Mouse (Mus musculus): ENCODE measurements around the gene Elp4. TPM values are rescaled to one million over a fixed set of nuclear protein-coding genes. Genes with fewer than 3 reads are reported as not detected.
A peak's percentile ranks its signal among the peaks of the same experiment; 100 is the strongest.

Gene Elp4
- polyA plus RNA-seq, 1 experiment from 2014 or later = 49.7 TPM

DNA sequence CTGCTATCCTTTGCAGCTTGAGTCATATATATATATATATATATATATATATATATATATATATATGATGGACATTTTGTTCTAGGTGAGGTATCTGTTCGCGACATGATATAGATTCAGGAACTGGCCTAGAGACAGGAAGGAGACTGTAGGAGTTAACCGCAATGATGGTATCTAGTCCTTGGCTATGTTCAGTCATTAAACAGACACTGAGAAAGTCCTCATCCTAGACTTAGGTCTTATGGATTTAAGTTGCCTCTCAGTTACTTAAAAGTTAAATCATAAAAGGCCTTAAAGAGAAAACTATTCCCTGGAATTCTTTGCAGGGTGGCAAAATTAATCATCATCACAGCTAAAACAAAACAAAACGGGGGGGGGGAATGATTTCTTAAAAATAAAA, 226.1 kb downstream of the Elp4 start:
- Histone ChIP-seq H3K9me3 (replicated peaks) (no peaks in the 10 kb centered on the region), H3K4me2 (replicated peaks) (peak overlapping the region; percentile 61), H3K9ac (peak overlapping the region; percentile 85; the same call in 1 of the 2 replicates), H3K36me3 (no peaks in the 10 kb centered on the region), H3K4me3 (peak overlapping the region; percentile 51), H3K4me1 (peaks cover 58% of the 10 kb centered on the region), H3K27me3 (peaks cover 89% of the 10 kb centered on the region), H3K27ac (no peak overlapping the region)
- ATAC-seq (ENCODE audit: low FRiP score) = no peak
- WGBS = 7% methylated on average over 4 of the region's 4 CpGs

DNA sequence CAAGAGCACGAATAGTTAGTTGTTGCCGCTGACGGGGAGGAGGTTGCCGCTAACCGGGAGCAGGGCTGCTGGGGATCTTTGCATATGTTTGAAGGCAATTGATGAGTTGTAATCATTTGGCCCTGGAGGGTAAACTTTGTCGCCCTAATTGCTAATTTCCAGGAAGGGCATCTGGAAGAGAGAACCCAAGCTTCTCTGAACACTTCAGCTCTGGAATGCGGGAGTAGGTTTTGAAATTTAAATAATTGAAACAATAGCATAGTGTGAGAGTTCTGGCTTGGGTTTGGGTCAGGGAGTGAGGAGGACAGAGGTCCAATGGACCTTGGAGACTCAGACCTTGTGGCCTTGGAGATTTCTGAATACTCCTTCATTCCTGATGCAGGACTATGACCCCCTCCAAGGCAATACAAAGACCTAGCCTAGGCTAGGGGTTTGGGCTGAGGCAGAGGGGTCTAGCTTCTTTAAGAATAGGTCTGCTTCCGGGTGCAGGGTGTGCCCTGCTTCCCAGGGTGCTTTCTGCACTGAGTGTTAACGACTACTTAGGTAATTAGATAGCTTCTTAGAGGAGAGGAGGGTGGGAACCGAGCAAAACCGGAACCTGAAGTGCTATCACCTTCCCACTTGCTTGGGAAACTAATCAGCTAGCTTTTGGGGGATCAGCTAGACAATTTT, 226.8 kb downstream of the Elp4 start:
- no peaks in the 10 kb centered on the region for H3K9me3 ChIP-seq (replicated peaks)
- H3K27ac ChIP-seq = no peak overlapping the region; the same call in 1 of the 2 replicates
- no peaks in the 10 kb centered on the region for H3K36me3 ChIP-seq
- H3K4me1 ChIP-seq = peaks cover 57% of the 10 kb centered on the region
- H3K27me3 ChIP-seq = peaks cover 90% of the 10 kb centered on the region
- peak overlapping the region; percentile 85 for H3K9ac ChIP-seq
- H3K4me3 ChIP-seq = peak overlapping the region; percentile 51
- no peak for ATAC-seq (ENCODE audit: low FRiP score)
- under 1% methylated on average over 11 of the region's 11 CpGs for WGBS
- H3K4me2 ChIP-seq (replicated peaks) = peak overlapping the region; percentile 61

DNA sequence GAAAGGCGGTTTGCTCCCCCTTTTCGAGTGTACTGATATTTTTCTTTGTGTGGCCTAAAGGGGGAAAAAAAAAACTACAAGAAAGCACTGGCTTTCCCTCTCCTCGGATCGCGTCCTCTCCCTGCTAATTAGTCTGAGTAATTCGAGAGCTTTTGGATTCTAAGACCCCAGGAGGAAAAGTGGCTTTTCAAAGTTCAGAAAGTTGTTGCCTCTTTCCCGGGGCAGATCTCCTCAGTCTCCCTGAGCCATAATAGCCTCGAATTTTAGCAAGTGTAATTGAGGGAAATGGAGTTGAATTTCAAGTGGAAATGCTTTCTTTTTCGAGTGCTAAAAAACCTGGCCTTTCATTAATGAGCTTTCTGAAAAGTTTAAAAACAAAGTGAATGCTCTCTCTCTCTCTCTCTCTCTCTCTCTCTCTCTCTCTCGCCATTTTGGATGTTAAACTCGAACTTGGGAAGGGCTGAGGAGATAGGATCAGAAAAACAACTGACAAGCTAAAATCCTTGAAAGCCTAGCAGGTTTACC, 227.4 kb downstream of the Elp4 start:
- peak overlapping the region; percentile 85 for H3K9ac ChIP-seq
- no peaks in the 10 kb centered on the region for H3K9me3 ChIP-seq (replicated peaks)
- ATAC-seq (ENCODE audit: low FRiP score) = no peak
- peaks cover 52% of the 10 kb centered on the region for H3K4me1 ChIP-seq
- H3K4me3 ChIP-seq = peak overlapping the region; percentile 51
- 0 out of 2 replicates have a peak overlapping the region, but pooled peaks have one; percentile 73 for H3K27ac ChIP-seq
- peak overlapping the region; percentile 61 for H3K4me2 ChIP-seq (replicated peaks)
- WGBS = under 1% methylated on average over 11 of the region's 11 CpGs
- peaks cover 92% of the 10 kb centered on the region for H3K27me3 ChIP-seq
- H3K36me3 ChIP-seq = no peaks in the 10 kb centered on the region

DNA sequence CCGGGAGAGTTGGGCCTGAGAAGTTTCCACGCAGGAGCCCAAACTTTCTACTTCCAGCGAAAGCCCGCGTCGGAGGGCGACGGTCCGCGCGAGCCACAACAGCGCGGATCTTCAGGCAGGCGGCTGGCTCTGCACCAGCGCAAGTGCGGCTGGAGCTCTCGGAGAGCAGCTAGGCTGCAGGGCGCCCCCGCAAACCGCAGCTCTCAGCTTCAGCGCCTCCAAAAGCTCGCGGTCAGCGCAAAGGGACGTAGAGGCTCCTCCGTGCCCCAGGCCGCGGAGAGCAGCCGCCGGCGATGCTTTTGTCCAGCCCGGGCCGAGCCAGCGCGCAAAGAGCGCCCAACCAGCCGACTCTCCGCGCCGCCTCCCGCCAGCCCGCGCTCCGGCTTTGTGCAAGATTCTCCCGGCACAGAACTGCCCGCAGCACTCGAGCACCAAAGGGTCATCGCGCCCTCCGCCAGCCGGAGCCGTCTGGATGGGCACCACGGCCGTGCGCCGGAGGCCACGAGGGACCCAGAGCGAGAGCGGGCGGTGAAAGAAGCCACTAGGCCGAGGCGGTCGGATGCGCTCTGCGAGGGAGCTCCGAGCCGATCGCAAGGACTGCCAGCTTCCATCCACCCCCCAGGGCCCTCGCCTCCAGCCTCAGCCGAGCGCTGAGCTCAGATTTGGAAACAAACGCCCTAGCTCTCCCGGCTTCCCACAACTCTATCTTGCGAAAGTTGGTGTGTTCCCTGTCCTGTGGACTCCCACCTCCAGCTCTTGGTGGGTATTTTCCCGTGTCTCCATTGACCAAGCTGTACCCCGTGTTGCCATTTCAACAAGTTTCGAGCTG, 228.1 kb downstream of the Elp4 start:
- H3K4me1 ChIP-seq = peaks cover 45% of the 10 kb centered on the region
- peaks cover 92% of the 10 kb centered on the region for H3K27me3 ChIP-seq
- under 1% methylated on average over 77 of the region's 77 CpGs for WGBS
- H3K9ac ChIP-seq = peak overlapping the region; percentile 85
- H3K4me3 ChIP-seq = peak overlapping the region; percentile 51
- H3K4me2 ChIP-seq (replicated peaks) = peak overlapping the region; percentile 61
- ATAC-seq (ENCODE audit: low FRiP score) = no peak
- H3K9me3 ChIP-seq (replicated peaks) = no peaks in the 10 kb centered on the region
- H3K36me3 ChIP-seq = no peaks in the 10 kb centered on the region
- peak overlapping the region; percentile 73 for H3K27ac ChIP-seq

DNA sequence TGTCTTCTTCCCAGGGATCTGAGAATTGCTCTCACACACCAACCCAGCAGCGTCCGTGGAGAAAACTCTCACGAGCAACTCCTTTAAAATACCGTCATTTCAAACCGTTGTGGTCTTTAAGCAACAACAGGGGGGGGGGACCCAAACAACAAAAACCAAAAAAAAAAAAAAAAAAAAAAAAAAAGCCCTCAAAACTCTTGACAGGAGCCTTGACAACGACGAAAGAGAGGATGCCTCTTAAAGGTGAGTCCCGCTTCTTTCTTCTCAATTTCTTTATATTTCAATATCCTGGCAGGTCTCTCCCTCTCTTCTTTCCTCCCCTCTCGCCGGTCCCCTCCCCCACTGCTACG, 228.7 kb downstream of the Elp4 start:
- Histone ChIP-seq H3K27me3 (peaks cover 92% of the 10 kb centered on the region), H3K9ac (peak overlapping the region; percentile 85), H3K4me2 (replicated peaks) (peak overlapping the region; percentile 61), H3K4me3 (peak overlapping the region; percentile 51), H3K27ac (peak overlapping the region; percentile 73), H3K4me1 (peaks cover 40% of the 10 kb centered on the region), H3K36me3 (no peaks in the 10 kb centered on the region), H3K9me3 (replicated peaks) (no peaks in the 10 kb centered on the region)
- WGBS = 0% methylated on average over 11 of the region's 11 CpGs
- ATAC-seq (ENCODE audit: low FRiP score) = no peak

DNA sequence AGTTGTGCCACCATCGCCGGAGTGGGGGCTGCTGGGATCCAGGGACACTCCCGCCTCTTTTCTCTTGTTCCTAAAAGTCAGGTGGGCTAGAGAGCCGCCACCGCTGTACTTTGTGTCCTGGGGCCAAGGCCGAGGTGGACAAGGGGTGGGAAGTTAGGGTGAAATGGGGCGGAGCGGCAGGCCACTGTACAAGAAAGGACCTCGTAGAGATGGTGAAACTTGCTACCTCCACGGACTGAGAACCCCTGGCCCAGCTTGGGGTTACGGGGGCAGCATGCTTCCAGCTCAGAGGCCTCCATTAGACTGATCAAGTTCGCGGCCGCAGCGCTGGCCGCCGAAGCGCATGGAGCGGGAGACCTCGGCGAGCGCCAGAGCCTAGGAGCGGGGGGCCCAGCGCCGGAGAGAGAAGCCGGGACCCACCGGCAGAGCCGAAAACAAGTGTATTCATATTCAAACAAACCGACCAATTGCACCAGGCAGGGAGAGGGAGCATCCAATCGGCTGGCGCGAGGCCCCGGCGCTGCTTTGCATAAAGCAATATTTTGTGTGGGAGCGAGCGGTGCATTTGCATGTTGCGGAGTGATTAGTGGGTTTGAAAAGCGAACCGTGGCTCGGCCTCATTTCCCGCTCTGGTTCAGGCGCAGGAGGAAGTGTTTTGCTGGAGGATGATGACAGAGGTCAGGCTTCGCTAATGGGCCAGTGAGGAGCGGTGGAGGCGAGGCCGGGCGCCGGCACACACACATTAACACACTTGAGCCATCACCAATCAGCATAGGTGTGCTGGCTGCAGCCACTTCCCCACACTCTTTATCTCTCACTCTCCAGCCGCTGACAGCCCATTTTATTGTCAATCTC, 229.3 kb downstream of the Elp4 start:
- H3K4me2 ChIP-seq (replicated peaks) = peak overlapping the region; percentile 61
- ATAC-seq (ENCODE audit: low FRiP score) = peak; percentile 90
- no peaks in the 10 kb centered on the region for H3K9me3 ChIP-seq (replicated peaks)
- H3K27me3 ChIP-seq = peaks cover 92% of the 10 kb centered on the region
- H3K9ac ChIP-seq = peak overlapping the region; percentile 53
- no peaks in the 10 kb centered on the region for H3K36me3 ChIP-seq
- WGBS = under 1% methylated on average over 49 of the region's 49 CpGs
- peaks cover 36% of the 10 kb centered on the region for H3K4me1 ChIP-seq
- peak overlapping the region; percentile 51 for H3K4me3 ChIP-seq
- H3K27ac ChIP-seq = peak overlapping the region; percentile 64

DNA sequence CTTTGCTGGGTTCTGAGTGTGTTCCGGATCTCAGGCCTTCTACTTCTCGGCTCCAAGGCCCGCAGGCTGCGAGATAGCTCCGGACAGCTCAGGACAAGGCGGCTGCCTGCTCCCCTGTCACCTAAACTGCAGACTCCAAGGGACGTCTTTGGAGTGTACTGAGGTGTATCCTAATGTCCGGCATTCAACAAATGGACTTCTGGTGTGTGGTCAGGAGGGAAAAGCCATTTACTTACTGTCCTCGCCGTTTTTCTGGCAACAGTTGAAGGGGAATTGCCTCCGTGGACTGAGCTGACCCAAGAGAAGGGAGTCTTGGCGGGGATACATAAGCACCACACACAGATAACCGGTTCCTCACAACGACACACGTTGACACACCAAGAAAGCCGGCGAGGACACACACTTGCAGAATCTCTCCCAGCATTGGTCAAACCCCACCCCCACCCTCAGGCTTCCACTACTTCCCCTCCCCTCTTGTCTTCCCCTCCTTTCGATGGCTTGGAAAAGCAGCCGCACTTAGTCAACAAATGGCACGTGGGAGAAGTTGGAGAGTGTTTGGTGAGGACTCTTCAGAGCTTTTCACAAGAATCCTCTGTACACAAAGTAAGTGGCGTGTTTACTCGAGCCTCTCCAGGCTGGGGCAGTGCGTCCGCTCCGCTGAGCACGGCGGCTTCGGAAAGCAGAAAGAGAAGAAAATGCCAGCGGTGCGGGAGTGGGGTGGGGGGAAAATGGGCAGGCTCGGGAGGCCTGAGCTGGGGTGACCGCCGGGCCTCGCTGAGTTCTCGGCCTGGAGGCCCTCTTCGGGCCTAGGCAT, 230.1 kb downstream of the Elp4 start:
- H3K4me3 ChIP-seq = peak overlapping the region; percentile 51
- peak; percentile 8 for ATAC-seq (ENCODE audit: low FRiP score)
- H3K9ac ChIP-seq = peak overlapping the region; percentile 53
- peaks cover 43% of the 10 kb centered on the region for H3K4me1 ChIP-seq
- peak overlapping the region; percentile 61 for H3K4me2 ChIP-seq (replicated peaks)
- H3K36me3 ChIP-seq = no peaks in the 10 kb centered on the region
- 1% methylated on average over 36 of the region's 36 CpGs for WGBS
- peak overlapping the region; percentile 64 for H3K27ac ChIP-seq
- peaks cover 91% of the 10 kb centered on the region for H3K27me3 ChIP-seq
- no peaks in the 10 kb centered on the region for H3K9me3 ChIP-seq (replicated peaks)

DNA sequence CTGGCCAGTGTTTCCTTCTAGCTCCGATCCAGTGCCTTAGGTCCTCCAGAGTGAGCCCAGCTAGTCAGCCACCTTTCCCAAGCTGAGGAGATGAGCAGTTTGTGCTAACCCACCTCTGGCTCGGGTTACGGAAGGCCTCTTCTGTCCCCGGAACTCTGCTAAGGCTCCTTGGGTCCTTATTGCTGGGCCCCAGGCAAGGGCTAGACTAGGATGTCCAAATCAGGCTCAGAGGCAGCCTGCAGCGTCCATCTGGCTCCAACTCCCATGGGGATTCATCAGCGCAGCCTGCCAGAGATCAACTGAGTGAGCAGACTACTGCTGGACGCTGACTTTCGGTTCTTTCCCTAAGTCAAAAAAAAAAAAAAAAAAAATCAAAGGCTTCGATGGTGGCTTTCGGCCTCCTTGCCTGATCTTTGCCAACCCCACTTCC, 230.7 kb downstream of the Elp4 start:
- Histone ChIP-seq H3K27me3 (peaks cover 91% of the 10 kb centered on the region), H3K4me1 (peaks cover 49% of the 10 kb centered on the region), H3K9ac (peak overlapping the region; percentile 41; the same call in 1 of the 2 replicates), H3K4me3 (peak overlapping the region; percentile 51), H3K36me3 (no peaks in the 10 kb centered on the region), H3K4me2 (replicated peaks) (peak overlapping the region; percentile 61), H3K9me3 (replicated peaks) (no peaks in the 10 kb centered on the region), H3K27ac (0 out of 2 replicates have a peak overlapping the region, but pooled peaks have one; percentile 30)
- ATAC-seq (ENCODE audit: low FRiP score) = no peak
- WGBS = 3% methylated on average over 10 of the region's 10 CpGs

DNA sequence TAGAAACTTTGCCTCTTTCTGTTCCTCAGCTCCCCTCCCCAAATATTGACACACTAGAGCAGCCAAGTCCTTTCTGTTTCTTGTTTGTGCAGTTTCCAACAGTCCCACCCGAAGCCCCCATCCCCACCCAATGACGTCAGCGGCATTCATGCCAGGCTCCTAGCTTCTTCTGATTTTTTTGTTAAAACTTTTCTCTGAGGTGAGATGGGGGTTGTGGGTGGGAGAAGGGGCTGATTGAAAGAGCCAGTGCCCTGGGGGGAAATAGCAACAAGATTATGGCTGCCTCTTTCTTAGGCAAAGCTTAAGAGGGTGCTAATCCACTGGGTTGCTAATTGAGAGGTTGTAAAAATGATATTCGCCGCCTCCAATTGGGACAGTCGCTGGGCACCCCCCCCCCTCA, 231.3 kb downstream of the Elp4 start:
- H3K27ac ChIP-seq = no peak overlapping the region
- 1% methylated on average over 6 of the region's 6 CpGs for WGBS
- H3K9ac ChIP-seq = no peak overlapping the region; the same call in 1 of the 2 replicates
- no peaks in the 10 kb centered on the region for H3K36me3 ChIP-seq
- no peaks in the 10 kb centered on the region for H3K9me3 ChIP-seq (replicated peaks)
- peaks cover 93% of the 10 kb centered on the region for H3K27me3 ChIP-seq
- peak overlapping the region; percentile 51; the same call in 1 of the 2 replicates for H3K4me3 ChIP-seq
- peak overlapping the region; percentile 61 for H3K4me2 ChIP-seq (replicated peaks)
- no peak for ATAC-seq (ENCODE audit: low FRiP score)
- peaks cover 55% of the 10 kb centered on the region for H3K4me1 ChIP-seq

DNA sequence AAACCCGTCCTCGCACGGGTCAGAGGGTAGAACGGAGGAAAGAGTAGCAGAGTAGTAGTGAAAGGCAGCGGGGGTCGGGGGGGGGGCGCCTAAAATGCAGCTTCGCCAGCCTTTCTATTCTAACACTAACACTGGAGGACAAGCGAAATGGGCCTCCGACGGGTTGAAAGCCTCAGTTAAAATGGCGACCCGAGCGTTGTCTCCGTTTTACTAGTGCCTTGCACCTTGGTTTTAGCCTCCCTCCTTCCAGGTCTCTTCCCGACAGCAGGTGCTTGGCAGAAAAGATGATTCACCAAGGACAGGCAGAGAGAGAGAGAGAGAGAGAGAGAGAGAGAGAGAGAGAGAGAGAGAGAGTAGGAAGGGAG, 231.8 kb downstream of the Elp4 start:
- Histone ChIP-seq H3K4me1 (peaks cover 56% of the 10 kb centered on the region), H3K36me3 (no peaks in the 10 kb centered on the region), H3K27ac (no peak overlapping the region), H3K27me3 (peaks cover 93% of the 10 kb centered on the region), H3K9me3 (replicated peaks) (no peaks in the 10 kb centered on the region), H3K4me3 (peak overlapping the region; percentile 51), H3K4me2 (replicated peaks) (peak overlapping the region; percentile 61), H3K9ac (peak overlapping the region; percentile 23; the same call in 1 of the 2 replicates)
- 3% methylated on average over 15 of the region's 16 CpGs for WGBS
- no peak for ATAC-seq (ENCODE audit: low FRiP score)
